Mouse (Mus musculus) T-helper 1 cell (primary cell): Measurements from ENCODE around the gene Cerk.
"Not testable (repeated sequence)": the region's sequence is repeated elsewhere in the genome, so short reads cannot be mapped to it uniquely, and the experiment has no call there.

Experiments
- in situ Hi-C: fragments of 300-600 bp; cut with MboI, MseI; formaldehyde crosslinking; loops from one replicate; pipeline ENCODE4 v1.15.1; 2025; ENCODE audit warnings: high pct_unique_total_duplicates

Gene Cerk

DNA sequence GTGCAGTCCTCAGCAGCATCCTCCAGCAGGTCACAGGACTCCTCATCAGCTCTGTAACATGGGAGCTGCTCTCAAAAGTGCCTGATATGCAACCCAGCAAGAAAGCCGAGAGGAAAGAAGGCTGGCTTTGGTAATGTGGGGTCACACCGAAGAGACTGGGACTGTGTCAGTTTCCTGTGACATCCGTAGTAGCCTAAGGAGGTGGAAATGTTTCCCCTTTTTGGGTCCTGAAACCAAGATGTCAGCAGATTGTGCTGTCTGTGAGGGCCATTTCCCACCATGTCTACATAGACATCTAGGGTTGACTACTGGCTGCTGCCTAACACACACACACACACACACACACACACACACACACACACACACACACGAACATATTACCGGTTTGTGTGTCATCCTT is 26.3 kb upstream of the Cerk start:
- in situ Hi-C loops = loop anchor here (10.0 kb wide), 1 partner anchor 1653 kb away; no protein-coding TSS in a partner anchor

DNA sequence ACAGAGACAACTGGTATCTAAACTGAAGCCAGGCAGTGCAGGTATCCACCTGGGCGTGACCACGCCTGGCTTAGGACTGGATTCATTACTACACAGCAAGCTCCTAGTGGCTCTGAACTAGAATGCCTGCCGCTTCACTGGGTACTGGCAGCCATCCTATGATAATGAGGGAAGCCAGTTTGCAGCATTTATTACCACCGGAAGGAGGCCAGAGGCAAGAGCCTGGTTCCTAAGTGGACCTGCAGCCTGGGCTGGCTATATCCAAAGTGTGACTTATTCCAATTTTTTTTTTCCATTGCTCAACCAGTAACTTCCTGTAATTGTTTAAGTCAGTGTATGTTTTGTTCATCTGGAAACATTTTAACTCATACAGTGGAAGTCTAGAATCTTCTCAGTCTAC is 20.4 kb upstream of the Cerk start:
- in situ Hi-C loops = no loop called here

DNA sequence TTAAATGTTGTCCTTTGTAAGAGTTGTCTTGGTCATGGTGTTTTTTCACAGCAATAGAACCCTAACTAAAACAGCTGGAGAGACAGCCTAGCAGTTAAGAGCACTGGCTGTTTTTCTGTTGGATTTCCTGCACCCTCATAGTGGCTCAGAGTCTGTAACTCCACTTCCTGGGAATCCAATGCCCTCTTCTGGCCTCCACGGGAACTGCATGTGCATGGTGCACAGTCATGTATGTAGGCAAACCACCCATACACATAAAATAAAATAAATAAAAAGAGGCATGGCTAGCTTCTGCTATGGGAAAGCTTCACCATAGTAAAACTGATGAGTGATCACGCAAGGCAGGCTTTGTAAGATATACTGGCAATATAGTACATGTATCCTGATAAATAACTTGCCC is 19.4 kb upstream of the Cerk start:
- in situ Hi-C loops = no loop called here

GRCm38 (mm10) chr15:86203942-86204561 is 18.1 kb upstream of the Cerk start:
- in situ Hi-C loops = no loop called here

DNA sequence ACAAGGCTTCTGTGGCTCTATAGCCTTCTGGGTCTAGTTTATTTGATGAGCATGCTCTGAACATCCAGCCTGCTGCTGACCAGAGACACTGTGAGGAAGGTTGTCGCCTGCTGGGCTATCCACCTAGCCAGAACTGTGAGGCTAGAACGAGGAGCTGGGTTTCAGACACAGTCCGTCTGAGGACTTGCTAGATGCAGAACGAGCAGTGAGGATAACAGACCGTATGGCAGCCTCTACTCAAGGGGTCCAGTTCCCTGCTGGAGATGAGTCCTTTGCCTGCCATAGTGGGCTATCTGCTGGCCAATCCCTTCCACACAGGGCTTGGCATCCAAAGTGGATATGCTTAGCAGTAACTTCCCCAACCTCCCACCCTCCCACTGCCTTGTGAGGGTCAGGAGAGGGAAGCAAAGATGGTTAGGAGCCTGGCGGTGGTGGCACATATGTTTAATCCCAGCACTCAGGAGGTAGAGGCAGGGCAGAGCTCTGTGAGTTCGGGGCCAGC is 17.4 kb upstream of the Cerk start:
- in situ Hi-C loops = no loop called here

GRCm38 (mm10) chr15:86202640-86203039 is 16.7 kb upstream of the Cerk start:
- in situ Hi-C loops = no loop called here

DNA sequence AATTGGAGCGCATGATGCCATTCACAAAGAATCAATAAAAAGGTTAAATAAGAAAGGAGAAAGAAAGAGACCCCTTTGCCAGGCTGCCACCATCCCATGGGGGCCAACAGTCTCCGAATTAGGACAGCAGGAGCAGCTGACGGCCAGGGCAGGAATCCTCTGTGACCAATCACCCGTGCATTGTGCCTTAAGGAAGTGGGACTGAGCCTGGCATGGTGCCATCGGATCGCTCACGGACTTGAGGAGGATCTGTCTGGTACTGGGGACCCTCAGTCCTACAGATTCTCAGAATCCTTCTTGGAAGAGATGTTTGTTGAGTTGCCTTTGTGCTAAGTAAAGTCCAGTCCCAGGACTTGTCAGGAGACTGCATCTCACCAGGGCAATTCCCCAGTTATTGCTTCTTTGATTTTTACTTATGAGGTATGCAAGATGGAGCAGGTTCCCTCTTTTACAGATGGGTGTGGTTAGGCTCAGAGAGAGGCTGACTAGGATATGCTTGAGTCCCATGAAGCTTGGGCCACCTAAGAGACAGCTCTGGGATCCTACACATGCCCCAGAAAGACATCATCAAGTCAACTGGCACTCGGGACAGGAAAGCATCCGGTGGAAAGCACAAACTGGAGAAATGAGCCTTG is 15.9 kb upstream of the Cerk start:
- in situ Hi-C loops = no loop called here

DNA sequence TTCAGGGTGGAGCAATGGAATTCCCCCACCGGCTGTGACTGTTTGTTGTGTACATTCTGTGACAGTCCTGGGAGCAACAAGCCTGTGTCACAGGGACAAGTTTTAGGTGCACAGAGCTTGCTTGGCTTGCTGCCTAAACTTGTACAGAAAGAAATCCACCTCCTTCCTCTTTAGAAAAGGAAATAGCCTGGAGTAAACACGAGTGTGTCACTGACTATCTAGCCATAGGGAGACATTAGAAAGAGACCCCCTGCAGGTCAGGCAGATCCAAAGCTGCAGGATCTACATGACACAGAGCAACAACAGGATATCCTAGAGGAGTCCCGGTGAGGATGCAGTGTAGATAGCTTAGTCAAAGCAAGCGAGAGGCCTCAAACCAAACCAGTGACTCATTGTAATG is 15.2 kb upstream of the Cerk start:
- in situ Hi-C loops = no loop called here

DNA sequence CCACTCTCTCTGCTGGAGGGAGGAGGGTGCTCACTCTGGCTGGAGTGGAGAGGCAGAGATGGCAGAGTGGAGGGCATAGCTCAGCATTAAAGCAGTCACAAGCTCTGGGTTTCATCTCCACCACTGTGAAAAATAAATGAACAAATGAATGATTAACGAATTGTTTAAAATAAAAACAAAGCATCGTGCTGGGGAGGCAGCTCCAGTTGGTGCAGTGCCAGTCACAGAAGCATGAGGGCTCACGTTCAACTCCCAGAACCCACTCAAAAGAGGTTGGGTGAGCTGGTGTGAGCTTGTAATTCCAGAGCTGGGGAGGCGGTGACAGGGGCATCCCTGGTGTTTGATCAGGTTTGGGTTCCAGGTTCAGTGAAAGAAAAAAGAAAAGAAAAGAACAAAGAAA is 14.2 kb upstream of the Cerk start:
- in situ Hi-C loops = no loop called here

DNA sequence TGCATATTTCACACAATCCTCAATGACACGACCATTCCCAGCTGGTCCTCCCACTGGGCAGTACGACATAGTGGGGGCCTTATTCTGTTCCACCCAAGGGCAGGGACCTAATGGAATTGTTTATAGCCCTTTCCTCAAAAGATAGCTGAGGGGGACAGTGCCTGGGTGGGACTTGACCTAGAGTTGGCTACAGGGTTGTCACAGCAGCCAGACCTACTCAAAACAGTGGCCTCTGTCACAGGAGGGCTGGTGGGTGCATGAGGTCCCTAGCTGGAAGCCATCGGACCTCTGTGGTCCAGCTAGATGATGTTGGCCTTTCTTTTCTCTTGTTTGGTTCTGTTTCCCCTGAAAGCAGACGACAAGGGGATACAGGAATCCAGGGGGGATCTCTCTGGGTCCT is 13.5 kb upstream of the Cerk start:
- in situ Hi-C loops = no loop called here

DNA sequence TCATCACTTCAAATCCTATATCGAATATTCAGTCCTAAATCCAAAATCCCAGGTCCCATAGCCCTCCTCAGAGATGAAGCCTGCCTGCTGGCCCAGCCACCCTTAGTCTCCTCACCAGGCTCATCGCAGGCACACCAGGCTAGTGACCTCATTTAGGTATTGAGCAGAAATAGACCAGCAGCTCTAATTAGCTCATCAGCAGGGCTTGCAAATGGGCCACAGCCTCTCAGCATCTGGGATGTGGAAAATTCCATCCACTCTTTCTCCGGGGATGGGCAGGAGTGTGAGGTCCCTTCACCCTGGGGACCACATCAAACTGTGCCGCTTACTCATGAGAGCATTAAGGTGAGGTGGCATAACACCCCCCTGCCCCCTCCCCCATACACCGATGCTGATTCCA is 13.1 kb upstream of the Cerk start:
- in situ Hi-C loops = no loop called here

DNA sequence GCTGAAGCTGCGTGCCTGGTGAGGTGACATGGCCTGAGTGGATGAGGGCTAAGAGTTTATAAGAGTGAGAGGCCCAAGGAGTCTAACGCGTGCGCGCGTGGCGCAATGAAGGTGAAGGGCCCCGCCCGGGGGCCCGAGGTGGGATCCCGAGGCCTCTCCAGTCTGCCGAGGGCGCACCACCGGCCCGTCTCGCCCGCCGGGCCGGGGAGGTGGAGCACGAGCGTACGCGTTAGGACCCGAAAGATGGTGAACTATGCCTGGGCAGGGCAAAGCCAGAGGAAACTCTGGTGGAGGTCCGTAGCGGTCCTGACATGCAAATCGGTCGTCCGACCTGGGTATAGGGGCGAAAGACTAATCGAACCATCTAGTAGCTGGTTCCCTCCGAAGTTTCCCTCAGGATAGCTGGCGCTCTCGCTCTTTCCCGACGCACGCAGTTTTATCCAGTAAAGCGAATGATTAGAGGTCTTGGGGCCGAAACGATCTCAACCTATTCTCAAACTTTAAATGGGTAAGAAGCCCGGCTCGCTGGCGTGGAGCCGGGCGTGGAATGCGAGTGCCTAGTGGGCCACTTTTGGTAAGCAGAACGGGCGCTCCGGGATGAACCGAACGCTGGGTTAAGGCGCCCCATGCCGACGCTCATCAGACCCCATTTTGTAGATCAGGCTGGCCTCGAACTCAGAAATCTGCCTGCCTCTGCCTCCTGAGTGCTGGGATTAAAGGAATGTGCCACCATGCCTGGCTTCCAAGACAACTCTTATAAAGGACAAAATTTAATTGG is 8.9 kb upstream of the Cerk start:
- in situ Hi-C loops = not testable (repeated sequence)

DNA sequence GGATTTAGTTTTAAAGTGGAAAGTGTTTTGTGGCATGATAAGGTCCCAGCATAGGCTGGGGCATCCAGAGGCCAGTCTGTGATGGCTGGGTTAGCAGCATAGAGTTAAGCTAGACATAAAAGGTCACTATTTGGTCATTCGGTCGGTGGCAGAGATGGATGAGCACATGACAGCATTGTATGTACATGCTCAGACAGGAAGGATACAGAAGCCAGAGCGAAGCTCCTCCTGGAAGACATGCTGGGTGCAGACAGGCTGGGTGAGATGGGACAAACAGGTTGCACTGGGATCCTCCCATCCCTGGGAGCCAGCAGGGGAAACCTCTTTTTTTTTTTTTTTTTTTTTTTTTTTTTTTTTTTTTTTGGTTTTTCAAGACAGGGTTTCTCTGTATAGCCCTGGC is 6.0 kb upstream of the Cerk start:
- in situ Hi-C loops = no loop called here

GRCm38 (mm10) chr15:86191505-86191904 is 5.6 kb upstream of the Cerk start:
- in situ Hi-C loops = no loop called here

- in situ Hi-C loops = no loop called here
These were observed 4.4 kb upstream of the Cerk start for GRCm38 (mm10) chr15:86190387-86190786.

DNA sequence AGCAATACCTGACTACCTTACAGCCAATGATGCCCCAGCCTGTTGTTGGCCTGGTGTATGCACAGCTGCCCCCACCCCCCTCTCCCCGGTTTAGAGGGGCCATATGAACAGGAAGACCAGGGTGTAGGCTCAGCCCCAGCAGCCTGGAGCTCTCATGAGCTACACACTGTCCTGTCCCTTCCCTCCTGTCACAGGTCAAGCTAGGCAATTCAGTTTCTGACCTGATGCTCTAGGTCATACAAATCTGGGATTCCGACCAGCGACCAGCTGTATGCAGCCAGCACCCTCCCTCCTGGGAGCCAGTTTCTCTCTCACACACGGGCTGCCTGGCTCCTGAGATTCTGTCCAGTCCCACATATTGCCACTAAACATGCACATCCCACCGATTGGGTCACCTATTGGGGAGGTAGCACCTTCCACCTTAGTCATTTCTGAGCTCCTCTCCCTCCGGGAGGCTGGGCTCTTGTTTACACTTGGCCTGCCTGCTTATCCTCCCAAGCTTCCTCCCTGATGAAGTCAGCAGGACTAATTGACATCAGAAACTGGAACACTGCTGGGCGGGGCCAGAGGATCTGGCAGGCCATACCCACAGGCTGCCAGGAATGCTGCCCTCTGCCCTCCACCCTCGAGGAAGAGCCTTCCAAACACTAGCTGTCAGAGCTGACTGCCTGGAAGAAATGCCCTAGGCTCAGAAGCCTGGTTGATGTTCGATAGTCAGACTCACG is 3.0 kb upstream of the Cerk start:
- in situ Hi-C loops = no loop called here

GRCm38 (mm10) chr15:86188186-86188585 is 2.2 kb upstream of the Cerk start:
- in situ Hi-C loops = no loop called here

- in situ Hi-C loops = no loop called here
These were observed 745 bp upstream of the Cerk start for GRCm38 (mm10) chr15:86186686-86187085.

GRCm38 (mm10) chr15:86184851-86185688 is 871 bp downstream of the Cerk start:
- in situ Hi-C loops = no loop called here

DNA sequence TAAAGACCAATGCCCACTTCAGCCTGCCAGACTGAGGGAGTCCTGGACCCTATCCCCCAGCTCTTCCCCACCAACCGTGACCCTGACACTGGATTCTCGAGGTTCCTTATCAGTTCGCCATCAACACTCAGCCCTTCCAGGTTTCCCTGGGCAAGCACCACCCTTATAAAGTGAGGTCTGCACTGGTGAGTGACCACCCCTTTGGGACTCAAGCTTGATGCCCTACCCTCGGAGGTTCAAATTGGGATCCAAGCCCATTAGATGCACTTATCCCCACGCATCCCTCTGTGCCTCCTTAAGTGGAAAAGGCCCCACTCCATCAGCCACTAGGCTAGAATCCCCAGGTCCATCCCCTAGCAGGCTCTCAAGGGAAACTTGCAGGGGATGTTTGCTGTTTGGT is 1.9 kb downstream of the Cerk start:
- in situ Hi-C loops = no loop called here

DNA sequence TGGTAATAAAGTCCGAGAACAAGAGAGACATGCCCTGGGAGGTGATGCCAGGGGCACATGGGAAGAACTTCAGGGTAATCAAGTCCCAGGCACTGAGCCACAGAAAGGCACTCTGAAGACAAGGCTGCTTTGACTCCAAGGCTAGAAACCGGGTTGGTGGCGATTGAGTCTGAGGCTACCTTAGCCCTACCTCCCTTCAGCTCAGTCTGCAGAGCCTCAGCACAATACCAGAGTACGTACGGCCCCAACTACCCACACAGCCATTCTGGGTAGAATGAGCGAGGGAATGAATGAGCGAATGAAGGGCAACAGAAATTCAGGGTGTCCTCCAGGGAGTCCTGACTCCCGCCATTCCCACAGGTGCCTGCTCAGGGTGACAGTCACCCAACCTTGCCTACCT is 2.5 kb downstream of the Cerk start:
- in situ Hi-C loops = no loop called here
